Mouse (Mus musculus) forebrain, embryonic 11.5 days (tissue): ENCODE data around the gene Ptprh. TPM values are rescaled to one million over a fixed set of nuclear protein-coding genes. Genes with fewer than 3 reads are reported as not detected.
"Not testable (repeated sequence)": the region's sequence is repeated elsewhere in the genome, so short reads cannot be mapped to it uniquely, and the experiment has no call there.

Source experiments
- ATAC-seq: fragments of 200-750 bp; cut with Nextera tagmentation; replicated peaks from 2 replicates; pipeline ENCODE4 v1.8.0; 2017; ENCODE audit warnings: moderate TSS enrichment; ENCODE audit not compliant: low FRiP score
- DNase-seq: peaks from one replicate; pipeline ENCODE4 v3.0.0-alpha.2; 2017; ENCODE audit warnings: low spot score
- H3K27ac ChIP-seq: fragments of 300-500 bp; sonication (generic); 2 replicates; pipeline ENCODE4 v1.5.1; 2014; ENCODE audit warnings: low read depth, low read length
- H3K27me3 ChIP-seq: fragments of 300-500 bp; sonication (generic); 2 replicates; pipeline ENCODE4 v1.6.1; 2014; ENCODE audit warnings: mild to moderate bottlenecking, low read length, mixed read lengths; ENCODE audit not compliant: control insufficient read depth, insufficient read depth
- H3K36me3 ChIP-seq: fragments of 300-500 bp; sonication (generic); 2 replicates; pipeline ENCODE4 v1.6.1; 2014; ENCODE audit warnings: mild to moderate bottlenecking, low read length, moderate library complexity, mixed read lengths; ENCODE audit not compliant: control insufficient read depth, insufficient read depth
- H3K4me1 ChIP-seq: fragments of 300-500 bp; sonication (generic); replicated peaks from 2 replicates; pipeline ENCODE4 v1.6.1; 2014; ENCODE audit warnings: low read length, mixed read lengths; ENCODE audit not compliant: control insufficient read depth, insufficient read depth
- H3K4me2 ChIP-seq: fragments of 300-500 bp; sonication (generic); 2 replicates; pipeline ENCODE4 v1.6.1; 2014; ENCODE audit warnings: low read depth, mild to moderate bottlenecking, low read length, moderate library complexity, mixed read lengths; ENCODE audit not compliant: severe bottlenecking
- H3K4me3 ChIP-seq: fragments of 300-500 bp; sonication (generic); 2 replicates; pipeline ENCODE4 v1.5.1; 2014; ENCODE audit warnings: low read depth, low read length
- H3K9ac ChIP-seq: fragments of 300-500 bp; sonication (generic); 2 replicates; pipeline ENCODE4 v1.6.1; 2014; ENCODE audit warnings: low read length
- H3K9me3 ChIP-seq: fragments of 300-500 bp; sonication (generic); 2 replicates; pipeline ENCODE4 v1.6.1; 2016; ENCODE audit warnings: low read length, mixed read lengths; ENCODE audit not compliant: control insufficient read depth
- WGBS: fragments of 180-500 bp; shearing (Covaris S2); extraction: QIAGEN DNeasy Blood & Tissue Kit; methylation state at CpG from one replicate; pipeline ENCODE4 v1.1.7; 2014; 5-methylcytosine and 5-hydroxymethylcytosine counted together
- polyA plus RNA-seq: library from polyadenylated mRNA; unstranded; fragments of >200 nt; fragmentation: Nextera tagmentation; extraction: Ambion mirVana; gene quantifications from 2 replicates; pipeline ENCODE4 v1.2.1, GENCODE M21; 2014

Gene Ptprh
- polyA plus RNA-seq, 1 experiment from 2014 or later, result not detected

DNA sequence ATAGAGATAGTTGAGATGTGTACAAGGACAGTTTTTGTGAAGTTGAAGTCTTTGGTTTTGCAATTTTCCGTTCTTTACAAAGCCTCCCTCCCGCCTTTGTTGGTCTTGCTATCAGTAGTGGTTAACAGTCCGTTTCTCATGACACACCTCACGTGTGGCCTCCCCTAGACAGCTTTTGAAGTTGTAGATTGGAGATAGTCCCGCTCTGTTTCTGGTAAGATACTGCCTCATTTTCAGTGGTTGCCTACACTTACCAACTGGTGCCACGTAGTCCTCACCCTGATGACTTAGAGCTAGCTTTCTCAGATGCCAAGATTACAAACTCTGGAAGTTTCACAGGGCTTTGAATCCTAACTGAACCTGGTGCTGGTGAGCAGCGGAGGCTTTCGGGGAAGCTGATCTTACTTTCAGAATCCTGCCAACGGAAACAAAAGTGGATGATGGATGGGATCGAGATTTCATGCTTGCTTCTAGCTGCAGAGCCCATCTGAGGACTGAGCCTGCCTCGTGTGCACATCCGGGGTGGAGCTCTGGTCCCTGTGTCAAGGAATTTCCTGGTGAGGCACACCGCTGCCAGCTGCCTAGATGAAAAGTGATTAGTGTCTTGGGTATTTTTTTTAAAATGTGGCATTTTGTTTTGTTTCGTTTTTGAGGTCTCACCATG is 10.0 kb upstream of the Ptprh start:
- Histone ChIP-seq H3K27me3 (no peaks in the 10 kb centered on the region), H3K36me3 (no peaks in the 10 kb centered on the region), H3K27ac (no peak overlapping the region), H3K4me1 (no peaks in the 10 kb centered on the region), H3K4me3 (no peak overlapping the region), H3K9ac (no peak overlapping the region), H3K4me2 (no peak overlapping the region), H3K9me3 (no peaks in the 10 kb centered on the region)
- 84% methylated on average over 14 of the region's 14 CpGs for WGBS
- ATAC-seq (no peak), DNase-seq (no peak)

DNA sequence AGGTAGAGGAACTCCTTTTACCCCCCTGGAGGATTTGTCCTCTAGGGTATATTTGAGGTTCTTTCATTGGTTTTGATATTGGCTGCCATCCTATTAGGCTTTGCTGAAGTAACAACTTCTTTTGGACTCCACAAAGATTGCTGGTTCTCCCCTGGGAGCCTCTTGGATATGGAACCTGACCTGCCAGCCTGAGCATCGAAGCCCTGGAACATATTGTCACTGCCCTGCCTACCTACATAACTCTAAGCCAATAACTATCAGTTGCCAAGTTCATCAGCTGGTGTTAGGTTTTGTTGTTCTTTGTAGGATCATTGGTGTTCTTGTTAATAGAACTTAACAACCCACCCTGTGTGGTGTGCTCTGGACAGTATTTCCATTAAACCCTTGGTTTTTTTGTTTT is 9.1 kb upstream of the Ptprh start:
- WGBS, result 69% methylated on average over 1 of the region's 1 CpGs
- ATAC-seq (no peak), DNase-seq (no peak)

DNA sequence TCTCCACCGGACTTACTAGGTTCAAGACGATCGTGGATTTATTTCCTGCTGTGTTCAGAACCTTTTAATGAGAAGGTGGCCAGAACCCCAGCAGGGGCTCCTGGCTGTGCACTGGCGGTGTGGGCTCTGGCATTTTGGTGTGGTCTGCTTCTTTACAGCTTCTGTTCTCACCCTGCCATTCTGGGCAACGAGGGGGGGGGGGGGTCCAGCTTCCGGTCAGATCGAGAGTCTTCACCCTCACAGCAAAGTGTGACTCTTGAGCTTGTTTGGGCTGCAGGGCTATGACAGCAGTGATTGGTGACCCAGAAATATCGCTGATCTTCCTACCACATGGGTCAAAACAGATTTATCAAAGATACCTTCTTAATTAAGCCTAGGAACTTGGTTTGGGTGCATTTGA is 8.5 kb upstream of the Ptprh start:
- no peak for ATAC-seq
- WGBS, result 63% methylated on average over 8 of the region's 8 CpGs
- H3K4me2 ChIP-seq, result no peak overlapping the region
- no peaks in the 10 kb centered on the region for H3K36me3 ChIP-seq
- no peak overlapping the region for H3K9ac ChIP-seq
- no peak overlapping the region for H3K4me3 ChIP-seq
- H3K27me3 ChIP-seq, result no peaks in the 10 kb centered on the region
- no peak overlapping the region for H3K27ac ChIP-seq
- H3K4me1 ChIP-seq, result no peaks in the 10 kb centered on the region
- no peaks in the 10 kb centered on the region for H3K9me3 ChIP-seq
- DNase-seq, result no peak

More for the DNA sequence above, 9.1 kb upstream of the Ptprh start:
- Histone ChIP-seq H3K9ac (no peak overlapping the region), H3K27ac (no peak overlapping the region), H3K27me3 (no peaks in the 10 kb centered on the region), H3K9me3 (no peaks in the 10 kb centered on the region), H3K4me1 (no peaks in the 10 kb centered on the region), H3K4me3 (no peak overlapping the region), H3K36me3 (no peaks in the 10 kb centered on the region), H3K4me2 (no peak overlapping the region)

DNA sequence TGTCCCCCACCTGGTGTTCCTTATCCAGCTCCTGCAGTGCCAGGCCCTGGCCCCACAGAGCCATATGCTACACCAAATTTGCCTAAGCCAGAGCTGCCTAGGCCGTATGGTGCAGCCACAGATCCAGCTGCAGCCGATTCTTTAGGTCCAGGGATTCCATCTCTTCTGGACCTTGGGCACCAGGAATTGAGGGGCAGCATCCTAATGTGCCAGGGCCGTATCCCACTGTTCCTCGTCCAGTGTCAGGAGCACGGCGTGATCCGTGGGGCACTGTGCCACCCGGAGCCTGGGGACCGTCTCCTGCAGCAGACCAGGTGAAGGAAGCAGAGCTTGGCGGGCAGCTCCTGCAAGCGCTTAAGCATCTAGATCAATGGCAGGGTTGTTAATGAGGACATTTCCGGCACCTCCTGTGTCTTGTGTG is 8.1 kb upstream of the Ptprh start:
- WGBS, result 84% methylated on average over 12 of the region's 12 CpGs

DNA sequence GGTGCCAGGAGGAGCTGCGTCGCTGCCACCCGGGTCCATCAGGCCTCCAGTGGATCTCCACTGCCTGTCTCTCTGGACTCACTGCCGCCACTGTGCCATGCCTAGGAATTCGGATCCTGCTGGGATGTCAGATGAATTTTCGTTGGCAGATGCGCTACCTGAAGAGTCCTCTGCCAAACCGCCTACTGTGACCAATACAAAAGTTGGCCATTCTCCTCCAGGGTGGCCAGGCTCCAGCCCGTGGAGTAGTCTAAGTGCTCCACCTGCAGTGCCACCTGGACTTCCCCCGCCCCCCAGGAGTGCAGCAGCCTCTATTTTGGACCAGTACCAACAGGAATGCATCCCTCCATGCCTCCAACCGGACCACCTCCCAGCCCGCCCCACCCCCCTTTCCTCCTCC is 7.7 kb upstream of the Ptprh start:
- Histone ChIP-seq H3K27ac (no peak overlapping the region), H3K36me3 (no peaks in the 10 kb centered on the region), H3K4me1 (no peaks in the 10 kb centered on the region), H3K27me3 (no peaks in the 10 kb centered on the region), H3K4me2 (no peak overlapping the region), H3K4me3 (no peak overlapping the region), H3K9me3 (no peaks in the 10 kb centered on the region), H3K9ac (no peak overlapping the region)
- DNase-seq (no peak), ATAC-seq (no peak)
- WGBS, result 88% methylated on average over 12 of the region's 12 CpGs

More for the DNA sequence above, 8.1 kb upstream of the Ptprh start:
- no peak for ATAC-seq
- Histone ChIP-seq H3K27me3 (no peaks in the 10 kb centered on the region), H3K4me2 (no peak overlapping the region), H3K9ac (no peak overlapping the region), H3K4me1 (no peaks in the 10 kb centered on the region), H3K36me3 (no peaks in the 10 kb centered on the region), H3K9me3 (no peaks in the 10 kb centered on the region), H3K27ac (no peak overlapping the region), H3K4me3 (no peak overlapping the region)
- DNase-seq, result no peak

DNA sequence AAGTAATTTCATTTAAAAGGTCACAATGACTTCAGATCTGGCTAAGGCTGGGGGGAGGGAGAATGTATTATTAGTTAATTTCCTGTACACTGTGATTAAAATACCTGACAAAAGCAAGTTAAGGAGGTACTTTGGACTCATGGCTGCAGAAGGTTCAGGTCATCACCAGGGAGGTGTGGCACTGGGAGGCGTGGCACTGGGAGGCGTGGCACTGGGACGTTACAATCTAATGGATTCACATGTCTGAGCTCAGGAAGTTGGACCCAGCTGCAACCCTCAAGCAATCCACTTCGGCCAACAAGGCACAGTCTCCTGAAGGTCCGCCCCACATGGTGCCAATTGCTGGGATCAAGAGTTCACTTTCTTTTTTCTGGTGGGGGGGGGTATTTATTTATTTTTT is 4.2 kb upstream of the Ptprh start:
- H3K9me3 ChIP-seq, result no peaks in the 10 kb centered on the region
- H3K9ac ChIP-seq, result no peak overlapping the region
- H3K27ac ChIP-seq, result no peak overlapping the region
- no peaks in the 10 kb centered on the region for H3K4me1 ChIP-seq
- H3K36me3 ChIP-seq, result no peaks in the 10 kb centered on the region
- no peak overlapping the region for H3K4me2 ChIP-seq
- no peak for ATAC-seq
- no peak overlapping the region for H3K4me3 ChIP-seq
- 65% methylated on average over 5 of the region's 5 CpGs for WGBS
- no peak for DNase-seq
- H3K27me3 ChIP-seq, result no peaks in the 10 kb centered on the region

DNA sequence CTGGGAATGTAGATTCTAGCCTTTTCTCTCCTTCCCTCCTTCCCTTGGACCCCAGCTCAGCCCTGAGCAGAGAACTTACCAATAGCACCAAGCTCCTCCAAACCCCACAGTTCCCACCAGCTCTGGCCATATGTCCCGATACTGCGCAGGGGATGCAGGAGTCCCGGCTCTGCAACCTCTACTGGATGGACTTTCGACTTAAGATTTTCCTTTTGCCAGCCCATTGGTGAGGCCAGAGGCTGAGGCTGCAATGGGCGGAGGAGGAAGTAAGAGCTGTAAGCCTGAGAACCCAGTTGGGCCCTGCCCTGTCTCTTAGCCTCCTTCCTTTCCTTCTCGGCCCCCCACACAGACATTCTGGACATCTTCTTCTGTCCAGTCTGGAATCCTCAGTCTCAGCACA is 872 bp downstream of the Ptprh start:
- Histone ChIP-seq H3K36me3 (no peaks in the 10 kb centered on the region), H3K27ac (no peak overlapping the region), H3K9me3 (no peaks in the 10 kb centered on the region), H3K27me3 (no peaks in the 10 kb centered on the region), H3K4me1 (no peaks in the 10 kb centered on the region), H3K9ac (no peak overlapping the region), H3K4me3 (no peak overlapping the region), H3K4me2 (no peak overlapping the region)
- 87% methylated on average over 6 of the region's 6 CpGs for WGBS
- ATAC-seq, result no peak
- no peak for DNase-seq

DNA sequence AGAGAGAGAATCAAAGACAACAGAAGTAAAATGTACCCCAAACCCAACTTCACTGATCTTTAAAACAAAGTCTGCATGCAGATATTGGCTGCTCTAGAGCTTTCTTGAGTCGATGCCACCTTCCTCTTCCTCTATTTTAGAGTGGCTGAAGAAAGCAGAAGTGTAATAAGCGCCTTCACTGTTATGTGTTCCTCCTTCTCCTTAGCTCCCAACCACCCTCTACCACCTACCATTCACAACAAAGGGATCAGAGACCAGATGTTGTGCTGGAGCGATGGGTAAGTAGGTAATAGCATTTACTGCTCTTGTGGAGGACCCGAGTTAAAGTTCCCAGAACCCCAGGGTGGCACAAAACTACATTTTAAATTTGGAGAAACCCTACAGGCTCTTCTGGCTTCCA is 6.8 kb downstream of the Ptprh start:
- H3K27me3 ChIP-seq, H3K27ac ChIP-seq, ATAC-seq, H3K4me2 ChIP-seq, H3K4me3 ChIP-seq, H3K36me3 ChIP-seq, H3K4me1 ChIP-seq, DNase-seq, H3K9ac ChIP-seq, H3K9me3 ChIP-seq: not testable (repeated sequence)
- WGBS, result 77% methylated on average over 4 of the region's 4 CpGs

DNA sequence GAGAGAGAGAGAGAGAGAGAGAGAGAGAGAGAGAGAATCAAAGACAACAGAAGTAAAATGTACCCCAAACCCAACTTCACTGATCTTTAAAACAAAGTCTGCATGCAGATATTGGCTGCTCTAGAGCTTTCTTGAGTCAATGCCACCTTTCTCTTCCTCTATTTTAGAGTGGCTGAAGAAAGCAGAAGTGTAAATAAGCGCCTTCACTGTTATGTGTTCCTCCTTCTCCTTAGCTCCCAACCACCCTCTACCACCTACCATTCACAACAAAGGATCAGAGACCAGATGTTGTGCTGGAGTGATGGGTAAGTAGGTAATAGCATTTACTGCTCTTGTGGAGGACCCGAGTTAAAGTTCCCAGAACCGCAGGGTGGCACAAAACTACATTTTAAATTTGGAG is 22.4 kb downstream of the Ptprh start:
- not testable (repeated sequence) for H3K4me3 ChIP-seq, H3K4me1 ChIP-seq, H3K27ac ChIP-seq, H3K4me2 ChIP-seq, H3K27me3 ChIP-seq, H3K36me3 ChIP-seq, H3K9ac ChIP-seq, DNase-seq, H3K9me3 ChIP-seq, ATAC-seq
- 73% methylated on average over 3 of the region's 3 CpGs for WGBS
